Mouse (Mus musculus) heart, adult 11 months (tissue): Measurements from ENCODE around the gene Olfr1354.
"Not testable (repeated sequence)": the region's sequence is repeated elsewhere in the genome, so short reads cannot be mapped to it uniquely, and the experiment has no call there.

Experiments used
- DNase-seq: peaks from one replicate; pipeline ENCODE4 v3.0.0; 2022

Gene Olfr1354

DNA sequence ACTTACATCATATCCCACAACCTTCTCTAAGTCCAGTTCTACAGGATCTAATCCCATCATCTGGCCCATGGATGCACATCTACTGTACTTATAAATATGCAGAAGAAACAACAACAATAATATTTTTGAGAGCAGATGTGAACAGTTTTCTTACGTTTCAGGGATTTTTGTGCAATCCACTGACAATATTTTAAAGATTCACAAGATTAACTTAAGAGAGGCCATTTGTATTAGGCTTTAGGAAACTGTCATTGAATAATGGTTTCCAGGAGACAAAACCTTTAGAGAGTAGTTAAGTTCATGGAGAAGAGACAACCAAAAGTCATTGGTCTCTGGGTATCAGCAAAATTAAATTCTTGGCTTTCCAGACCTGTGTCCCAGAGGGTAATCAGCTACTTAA is at the start of gene Olfr1354:
TSS of gene Olfr1354 (plus strand) at position 301 of the 400 bp plus-strand sequence.
- DNase-seq = not testable (repeated sequence)

DNA sequence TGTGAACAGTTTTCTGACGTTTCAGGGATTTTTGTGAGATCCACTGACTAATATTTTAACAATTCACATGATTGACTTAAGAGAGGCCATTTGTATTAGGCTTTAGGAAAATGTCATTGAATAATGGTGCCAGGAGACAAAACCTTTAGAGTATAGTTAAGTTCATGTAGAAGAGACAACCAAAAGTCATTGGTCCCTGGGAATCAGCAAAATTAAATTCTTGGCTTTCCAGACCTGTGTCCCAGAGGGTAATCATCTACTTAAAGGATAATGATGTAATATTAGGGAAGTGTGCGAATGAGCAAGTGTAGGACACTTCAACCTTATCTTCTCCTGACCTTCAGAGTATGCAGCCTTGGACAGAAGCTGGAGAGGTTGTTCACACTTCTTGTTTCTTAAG is 37.7 kb upstream of the Olfr1354 start, which contains the start of gene Olfr1355:
TSS of gene Olfr1355 (plus strand) at position 301 of the 400 bp plus-strand sequence.
- DNase-seq = no peak

DNA sequence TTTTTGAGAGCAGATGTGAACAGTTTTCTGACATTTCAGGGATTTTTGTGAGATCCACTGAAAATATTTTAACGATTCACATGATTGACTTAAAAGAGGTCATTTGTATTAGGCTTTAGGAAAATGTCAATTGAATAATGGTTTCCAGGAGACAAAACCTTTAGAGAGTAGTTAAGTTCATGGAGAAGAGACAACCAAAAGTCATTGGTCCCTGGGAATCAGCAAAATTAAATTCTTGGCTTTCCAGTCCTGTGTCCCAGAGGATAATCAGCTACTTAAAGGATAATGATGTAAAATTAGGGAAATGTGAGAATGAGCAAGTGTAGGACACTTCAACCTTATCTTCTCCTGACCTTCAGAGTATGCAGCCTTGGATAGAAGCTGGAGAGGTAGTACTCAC is 37.4 kb downstream of the Olfr1354 start, which contains the start of gene Olfr8:
TSS of gene Olfr8 (plus strand) at position 301 of the 400 bp plus-strand sequence.
- not testable (repeated sequence) for DNase-seq

DNA sequence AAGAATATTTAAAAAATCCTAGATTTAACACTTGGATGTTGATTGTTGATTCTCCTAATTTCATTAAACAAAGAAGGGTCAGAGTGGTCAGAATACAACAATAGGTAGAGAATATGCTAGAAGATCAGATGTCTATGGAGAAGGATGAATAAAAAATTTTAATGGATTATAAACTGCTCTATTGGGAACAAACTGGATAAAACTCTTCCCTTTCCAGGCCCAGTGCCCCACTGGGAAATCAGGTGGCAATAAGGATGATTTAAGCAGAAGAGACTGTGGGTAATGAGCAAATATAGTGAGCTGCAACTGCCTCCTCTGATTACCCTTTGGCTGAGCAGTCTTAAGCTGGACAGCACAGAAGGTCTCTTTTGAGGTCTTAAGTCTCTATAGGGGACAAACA is 50.0 kb downstream of the Olfr1354 start, which contains the start of gene Olfr1353:
TSS of gene Olfr1353 (plus strand) at position 301 of the 400 bp plus-strand sequence.
- not testable (repeated sequence) for DNase-seq
